Mouse (Mus musculus) A20 (cell line): ENCODE data around the gene Mmp25.
A peak's percentile ranks its signal among the peaks of the same experiment; 100 is the strongest.

Source experiments
- DNase-seq: peaks from one replicate; pipeline ENCODE4 v3.0.0-alpha.2; 2011; ENCODE audit warnings: low read depth, low spot score

The Mmp25 gene

GRCm38 (mm10) chr17:23644613-23645495, at the start of gene Mmp25:
Mmp25 (minus strand) TSS chr17:23645277.
- DNase-seq: no peak

DNA sequence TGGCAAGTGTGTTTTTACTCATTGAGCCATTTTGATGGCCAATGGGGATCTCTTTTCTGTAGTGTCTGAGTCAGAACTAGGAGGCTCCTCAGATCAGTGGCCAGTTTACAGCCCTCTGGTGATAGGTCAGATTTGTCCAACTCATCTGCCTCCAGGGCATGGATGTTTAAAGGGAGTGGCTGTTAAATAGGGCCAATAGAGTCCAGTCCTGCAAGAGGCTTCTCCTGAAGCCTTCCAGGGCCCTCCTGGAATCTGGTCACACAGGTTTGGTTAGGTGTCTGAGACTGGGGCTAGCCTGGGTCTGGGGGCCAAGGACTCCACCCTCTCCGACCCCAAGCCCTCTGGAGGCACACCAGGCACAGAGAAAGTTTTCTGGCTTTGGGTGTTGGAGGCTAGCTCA, 49.4 kb upstream of the Mmp25 start:
- no peak for DNase-seq

GRCm38 (mm10) chr17:23683856-23684672, 39.0 kb upstream of the Mmp25 start, which contains the start of gene Cldn9:
Cldn9 (minus strand) TSS chr17:23684026.
- DNase-seq: peak; percentile 27

DNA sequence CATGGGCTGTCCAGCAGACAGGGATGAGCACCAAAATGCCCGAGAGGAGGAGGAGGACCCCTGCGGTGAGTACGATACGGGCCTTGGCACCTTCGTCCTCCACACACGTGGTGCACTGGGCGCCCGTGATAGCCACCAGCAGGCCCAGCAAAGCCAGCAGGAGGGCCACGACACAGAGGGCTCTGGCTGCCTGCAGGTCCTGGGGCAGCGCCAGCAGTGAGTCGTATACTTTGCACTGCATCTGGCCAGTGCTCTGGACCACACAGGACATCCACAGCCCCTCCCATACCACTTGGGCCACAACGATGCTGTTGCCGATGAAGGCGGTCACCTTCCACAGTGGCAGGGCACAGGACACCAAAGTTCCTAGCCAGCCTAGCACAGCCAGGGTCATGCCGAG, 38.1 kb upstream of the Mmp25 start:
- DNase-seq: no peak

- DNase-seq: no peak
Measured at GRCm38 (mm10) chr17:23682530-23682929, 37.5 kb upstream of the Mmp25 start.

DNA sequence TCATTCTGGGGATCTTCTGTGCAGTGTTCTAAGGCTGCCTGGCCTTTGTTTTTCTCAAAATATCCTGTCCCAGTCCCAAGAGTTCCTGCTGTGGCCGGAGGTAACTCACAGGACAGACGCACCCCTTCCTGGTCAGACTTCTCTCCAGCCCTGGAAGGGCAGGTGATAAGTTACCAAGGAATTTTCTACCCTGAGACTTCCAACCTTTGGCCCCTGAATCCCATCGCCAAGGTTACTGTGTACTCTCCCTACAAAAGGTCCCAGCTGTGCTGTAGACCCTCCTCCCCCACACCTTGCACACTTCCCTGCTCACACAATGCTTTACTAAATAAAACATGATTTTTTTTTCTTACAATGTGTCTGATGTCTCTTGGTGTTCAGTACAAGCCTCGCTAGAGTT, 37.0 kb upstream of the Mmp25 start:
- DNase-seq: no peak

GRCm38 (mm10) chr17:23681086-23681485, 36.0 kb upstream of the Mmp25 start:
- DNase-seq: no peak

GRCm38 (mm10) chr17:23680336-23680735, 35.3 kb upstream of the Mmp25 start:
- DNase-seq: no peak

DNA sequence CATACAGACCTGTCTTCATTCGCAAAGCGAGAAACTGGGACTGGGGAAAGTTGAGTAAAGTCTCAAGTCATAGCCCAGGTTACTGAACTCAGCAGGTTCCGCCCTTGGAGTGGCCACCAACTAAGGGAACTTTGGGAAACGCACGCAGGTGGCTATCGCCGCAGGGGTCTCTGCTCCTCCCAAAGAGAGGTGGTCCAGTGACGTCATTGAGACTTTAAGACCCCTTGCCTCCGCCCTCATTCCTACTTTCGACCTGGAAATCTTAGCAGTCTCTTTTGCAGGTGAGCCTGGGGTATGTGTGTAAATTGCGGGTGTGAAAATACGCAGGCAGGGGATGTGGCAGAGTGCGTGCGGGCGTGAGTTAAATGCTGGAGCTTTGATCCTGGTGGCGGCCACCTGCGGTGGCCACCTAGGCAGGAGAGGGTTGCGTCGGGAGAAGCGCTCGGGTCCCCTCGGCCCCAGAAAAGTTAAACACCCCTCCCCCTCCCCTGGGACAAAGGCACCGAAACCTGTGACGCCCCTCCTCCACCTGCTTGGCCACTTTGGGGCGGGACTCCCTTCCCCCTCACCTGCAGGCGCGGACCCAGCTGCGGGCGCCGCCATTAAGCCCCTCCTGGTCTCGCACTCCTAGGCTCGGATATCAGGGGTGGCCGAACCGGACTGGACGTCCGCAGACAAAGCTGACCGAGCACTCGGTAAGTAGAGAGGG, 34.2 kb upstream of the Mmp25 start, which contains the start of gene Cldn6:
Cldn6 (plus strand) TSS at position 123 of the 709 bp plus-strand sequence.
- no peak for DNase-seq

GRCm38 (mm10) chr17:23677236-23677679, 32.2 kb upstream of the Mmp25 start, which contains the start of gene Tnfrsf12a:
Tnfrsf12a (minus strand) TSS chr17:23677468.
- DNase-seq: peak; percentile 92

DNA sequence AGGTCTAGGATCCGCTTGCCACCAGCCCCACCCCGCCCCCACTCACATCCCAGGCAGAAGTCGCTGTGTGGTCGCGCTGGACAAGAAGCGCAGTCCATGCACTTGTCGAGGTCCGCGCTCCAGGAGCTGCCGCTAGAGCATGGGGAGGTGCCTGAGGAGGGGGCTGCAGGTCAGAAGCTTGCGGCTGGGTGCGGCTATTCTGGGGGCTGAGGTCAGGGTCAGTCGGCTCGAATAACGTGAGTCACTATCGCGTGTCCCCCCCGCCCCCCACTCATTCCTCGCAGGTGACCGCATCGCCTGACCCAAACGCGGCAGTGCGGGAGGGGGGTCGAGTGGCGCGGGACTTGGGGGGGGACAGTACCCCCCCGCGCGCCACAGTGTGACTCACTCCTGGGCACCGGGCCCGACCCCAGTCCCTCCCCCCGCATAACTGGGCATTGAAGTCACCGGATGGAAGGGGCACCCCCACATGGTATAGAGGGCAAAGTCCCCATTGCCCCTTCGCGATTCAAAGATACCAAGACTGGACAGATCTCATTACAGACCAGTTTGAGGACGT, 31.5 kb upstream of the Mmp25 start:
- DNase-seq: no peak

DNA sequence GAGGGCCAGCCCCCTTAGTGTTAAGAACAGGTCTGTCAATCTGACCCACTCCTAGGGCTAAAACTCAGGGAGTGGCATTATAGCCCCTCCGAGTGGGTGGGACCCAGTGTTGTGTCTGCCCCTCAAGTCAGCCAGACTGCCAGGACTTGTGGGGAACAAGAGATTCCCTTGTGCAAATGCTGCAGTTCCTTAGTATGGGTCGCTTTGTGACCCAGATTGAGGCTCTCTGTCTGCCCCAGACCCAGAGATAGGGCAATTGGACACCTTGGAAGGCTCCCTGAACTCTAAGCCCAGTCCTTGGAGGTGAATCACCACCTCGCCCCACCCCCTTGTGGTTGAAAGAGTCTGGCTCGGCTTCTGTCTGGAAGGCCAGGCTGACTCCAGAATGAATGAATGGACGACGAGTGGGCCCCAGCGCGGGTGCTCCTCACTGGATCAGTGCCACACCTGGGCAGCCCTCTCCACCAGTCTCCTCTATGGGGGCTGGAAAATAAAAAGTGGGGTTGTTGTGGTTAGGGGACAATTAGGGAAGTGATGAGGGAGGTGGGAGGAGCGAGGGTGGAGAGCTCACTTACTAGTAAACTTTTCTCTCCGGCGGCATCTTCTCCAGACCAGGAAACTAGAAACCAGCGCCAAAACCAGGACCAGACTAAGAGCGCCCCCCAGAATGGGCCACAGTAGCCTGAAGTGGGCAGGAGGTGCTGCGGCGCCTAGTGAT, 30.6 kb upstream of the Mmp25 start:
- peak; percentile 33 for DNase-seq

DNA sequence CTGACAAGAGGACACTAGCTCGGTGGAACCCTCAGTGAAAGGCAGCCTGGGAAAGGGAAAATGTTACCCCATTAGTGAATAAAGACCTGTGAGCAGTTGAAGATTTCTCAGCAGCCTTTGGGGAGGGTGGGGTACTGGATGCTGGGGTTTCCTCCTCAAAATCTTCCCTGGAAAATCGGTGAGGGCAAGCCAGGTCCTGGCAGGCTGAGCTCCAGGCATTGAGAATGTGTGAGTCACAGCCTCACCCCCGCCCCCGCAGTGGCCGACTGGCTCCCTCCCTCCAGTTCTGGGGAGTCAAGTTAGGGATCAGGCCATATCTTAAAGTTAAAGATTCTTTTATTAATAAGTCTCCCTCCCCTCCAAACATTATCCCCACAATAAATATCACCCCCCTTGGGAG, 30.1 kb upstream of the Mmp25 start:
- DNase-seq: no peak

DNA sequence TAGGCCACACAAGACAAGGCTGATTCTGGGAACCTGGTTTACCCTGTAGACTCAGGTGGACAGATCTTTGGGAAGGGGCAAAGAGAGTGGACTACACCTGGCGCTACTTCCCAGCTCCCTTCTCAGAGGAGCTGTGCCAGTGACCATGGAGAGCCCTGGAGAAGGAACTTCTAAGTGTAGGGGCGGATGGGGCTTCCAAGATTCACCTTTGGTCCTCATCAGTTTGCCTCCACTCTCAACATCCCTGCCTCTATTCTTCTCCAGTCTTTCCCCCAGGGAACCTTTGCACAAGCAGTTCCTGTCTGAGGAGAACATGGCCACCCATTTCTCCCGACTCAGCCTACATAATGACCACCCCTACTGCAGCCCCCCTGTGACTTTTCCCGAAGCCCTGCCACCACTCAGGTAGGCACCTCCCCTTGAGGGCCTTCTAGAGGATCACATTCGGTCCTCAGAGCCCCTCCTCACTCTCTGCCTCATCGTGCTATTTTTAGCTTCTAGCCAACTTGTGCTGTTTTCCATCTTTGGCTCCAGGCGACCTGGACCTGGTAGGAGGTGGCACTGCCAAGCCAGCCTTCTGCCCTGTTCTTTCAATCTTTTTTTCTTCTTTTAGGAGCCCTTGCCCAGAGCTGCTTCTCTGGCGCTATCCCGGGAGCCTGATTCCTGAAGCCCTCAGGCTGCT, 29.3 kb upstream of the Mmp25 start:
- peak; percentile 14 for DNase-seq

- DNase-seq: peak; percentile 98
Measured at GRCm38 (mm10) chr17:23673424-23674073, 28.5 kb upstream of the Mmp25 start, which contains the start of the genes Hcfc1r1 and Thoc6. Hcfc1r1 (plus strand) TSS chr17:23673596. Thoc6 (minus strand) TSS chr17:23673882.

GRCm38 (mm10) chr17:23672761-23673160, 27.7 kb upstream of the Mmp25 start:
- peak; percentile 9 for DNase-seq

DNA sequence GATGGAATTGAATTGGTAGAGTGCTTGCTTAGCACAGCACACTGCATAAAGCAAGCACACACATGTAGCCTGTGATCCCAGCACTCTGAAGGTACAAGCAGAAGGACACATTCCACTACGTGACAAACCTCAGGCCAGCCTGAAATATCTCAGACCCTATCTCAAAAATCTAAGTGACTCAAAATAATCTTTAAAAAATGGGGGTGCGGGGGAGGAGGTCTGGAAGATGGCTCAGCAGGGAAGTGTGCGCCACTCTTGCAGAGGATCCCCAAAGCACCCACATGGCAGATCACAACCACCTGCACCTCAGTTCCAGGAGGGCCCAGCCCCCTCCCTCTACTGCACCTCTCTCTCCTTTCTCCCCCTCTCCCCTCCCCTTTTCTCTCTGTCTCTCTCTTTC, 26.4 kb upstream of the Mmp25 start:
- no peak for DNase-seq

DNA sequence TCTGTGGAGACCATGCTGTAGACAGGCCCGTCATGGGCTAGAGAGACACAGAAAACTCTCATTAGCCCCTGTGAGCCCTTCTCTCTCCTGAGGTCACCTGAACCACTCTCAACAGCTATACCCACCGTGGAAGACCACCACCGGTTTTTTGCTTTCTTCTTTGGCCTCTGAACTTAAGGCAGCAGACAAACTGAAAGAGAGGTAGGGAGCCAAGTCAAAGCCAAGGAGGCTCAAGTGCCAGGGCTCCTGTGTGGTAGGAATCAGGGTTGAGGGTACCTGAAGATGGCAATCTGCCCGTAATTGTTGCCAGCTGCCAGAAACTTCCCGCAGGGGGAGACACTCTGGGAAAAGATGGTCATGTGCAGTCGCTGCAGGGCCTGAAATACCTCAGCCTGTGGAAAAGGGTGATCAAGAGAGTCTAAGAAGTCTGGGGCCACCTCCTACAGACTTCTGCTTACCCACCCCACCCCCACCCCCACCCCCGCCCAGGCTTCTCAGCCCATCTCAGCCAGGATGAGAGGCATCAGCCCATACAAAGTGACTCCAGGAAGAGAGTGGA, 25.5 kb upstream of the Mmp25 start:
- DNase-seq: no peak

DNA sequence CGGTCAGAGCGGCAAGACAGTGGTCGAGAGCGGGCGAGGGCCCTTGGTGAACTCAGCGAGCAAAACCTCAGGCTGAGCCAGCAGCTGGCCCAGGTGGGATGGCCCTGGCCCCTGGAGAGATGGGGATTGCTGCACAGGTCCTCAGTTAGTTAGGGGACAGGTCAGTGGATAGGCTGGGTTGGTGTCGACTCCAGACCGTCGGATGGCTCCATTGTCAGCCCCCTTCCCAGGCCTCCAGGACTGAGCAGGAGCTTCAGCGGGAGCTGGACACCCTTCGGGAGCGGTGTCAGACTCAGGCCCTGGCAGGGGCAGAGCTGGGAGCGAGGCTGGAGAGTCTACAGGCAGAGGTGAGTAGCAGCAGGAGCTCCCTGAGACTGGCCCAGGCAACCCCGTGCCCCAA, 20.4 kb upstream of the Mmp25 start:
- DNase-seq: no peak
